Mouse (Mus musculus): Measurements from ENCODE around the gene Gng2. TPM values are rescaled to one million over a fixed set of nuclear protein-coding genes. Genes with fewer than 3 reads are reported as not detected.
A peak's percentile ranks its signal among the peaks of the same experiment; 100 is the strongest.

Gene Gng2
- polyA plus RNA-seq, 1 experiment from 2014 or later: 49.1 TPM

- Histone ChIP-seq H3K4me1 (ENCODE audit: control insufficient read depth, insufficient read depth, low read length) (no peaks in the 10 kb centered on the region), H3K9me3 (ENCODE audit: control insufficient read depth, low read length) (no peaks in the 10 kb centered on the region), H3K4me2 (ENCODE audit: low read depth, low read length) (no peak overlapping the region), H3K9ac (ENCODE audit: low read depth, low read length) (no peak overlapping the region), H3K4me3 (ENCODE audit: low read length) (no peak overlapping the region), H3K27me3 (replicated peaks; ENCODE audit: control insufficient read depth, insufficient read depth, low read length) (no peaks in the 10 kb centered on the region), H3K27ac (ENCODE audit: low read length) (no peak overlapping the region), H3K36me3 (ENCODE audit: control insufficient read depth, insufficient read depth, low read length) (no peaks in the 10 kb centered on the region)
- WGBS: 73% methylated on average over 2 of the region's 2 CpGs
- ATAC-seq: no peak
Observed at GRCm38 (mm10) chr14:19858279-19858678, 119.1 kb downstream of the Gng2 start.

GRCm38 (mm10) chr14:19853471-19853870 lies 124.0 kb downstream of the Gng2 start:
- Histone ChIP-seq H3K36me3 (ENCODE audit: control insufficient read depth, insufficient read depth, low read length) (no peaks in the 10 kb centered on the region), H3K4me2 (ENCODE audit: low read depth, low read length) (no peak overlapping the region), H3K4me3 (ENCODE audit: low read length) (no peak overlapping the region), H3K4me1 (ENCODE audit: control insufficient read depth, insufficient read depth, low read length) (no peaks in the 10 kb centered on the region), H3K9ac (ENCODE audit: low read depth, low read length) (no peak overlapping the region), H3K27me3 (replicated peaks; ENCODE audit: control insufficient read depth, insufficient read depth, low read length) (no peaks in the 10 kb centered on the region), H3K9me3 (ENCODE audit: control insufficient read depth, low read length) (no peaks in the 10 kb centered on the region), H3K27ac (ENCODE audit: low read length) (no peak overlapping the region)
- no peak for ATAC-seq
- 56% methylated on average over 3 of the region's 3 CpGs for WGBS

GRCm38 (mm10) chr14:19839600-19840332 lies 137.7 kb downstream of the Gng2 start:
- Histone ChIP-seq H3K27me3 (replicated peaks; ENCODE audit: control insufficient read depth, insufficient read depth, low read length) (no peaks in the 10 kb centered on the region), H3K27ac (ENCODE audit: low read length) (no peak overlapping the region), H3K9ac (ENCODE audit: low read depth, low read length) (peak overlapping the region; percentile 58), H3K4me3 (ENCODE audit: low read length) (peak overlapping the region; percentile 26), H3K36me3 (ENCODE audit: control insufficient read depth, insufficient read depth, low read length) (no peaks in the 10 kb centered on the region), H3K4me2 (ENCODE audit: low read depth, low read length) (peak overlapping the region; percentile 47), H3K4me1 (ENCODE audit: control insufficient read depth, insufficient read depth, low read length) (no peaks in the 10 kb centered on the region), H3K9me3 (ENCODE audit: control insufficient read depth, low read length) (no peaks in the 10 kb centered on the region)
- ATAC-seq: peak; percentile 31; the same call in 1 of the 2 replicates
- WGBS: 26% methylated on average over 15 of the region's 15 CpGs

GRCm38 (mm10) chr14:19836289-19836688 lies 141.1 kb downstream of the Gng2 start:
- Histone ChIP-seq H3K4me2 (ENCODE audit: low read depth, low read length) (no peak overlapping the region), H3K27me3 (replicated peaks; ENCODE audit: control insufficient read depth, insufficient read depth, low read length) (no peaks in the 10 kb centered on the region), H3K4me1 (ENCODE audit: control insufficient read depth, insufficient read depth, low read length) (no peaks in the 10 kb centered on the region), H3K9me3 (ENCODE audit: control insufficient read depth, low read length) (no peaks in the 10 kb centered on the region), H3K36me3 (ENCODE audit: control insufficient read depth, insufficient read depth, low read length) (no peaks in the 10 kb centered on the region), H3K9ac (ENCODE audit: low read depth, low read length) (no peak overlapping the region), H3K4me3 (ENCODE audit: low read length) (no peak overlapping the region), H3K27ac (ENCODE audit: low read length) (no peak overlapping the region)
- ATAC-seq: no peak
- WGBS: 88% methylated on average over 3 of the region's 3 CpGs

- Histone ChIP-seq H3K9ac (ENCODE audit: low read depth, low read length) (no peak overlapping the region), H3K27ac (ENCODE audit: low read length) (no peak overlapping the region), H3K36me3 (ENCODE audit: control insufficient read depth, insufficient read depth, low read length) (peaks cover 6% of the 10 kb centered on the region), H3K27me3 (replicated peaks; ENCODE audit: control insufficient read depth, insufficient read depth, low read length) (no peaks in the 10 kb centered on the region), H3K4me3 (ENCODE audit: low read length) (no peak overlapping the region), H3K4me1 (ENCODE audit: control insufficient read depth, insufficient read depth, low read length) (peaks cover 8% of the 10 kb centered on the region), H3K4me2 (ENCODE audit: low read depth, low read length) (no peak overlapping the region), H3K9me3 (ENCODE audit: control insufficient read depth, low read length) (peaks cover 3% of the 10 kb centered on the region; the same call in 1 of the 2 replicates)
- no peak for ATAC-seq
- 68% methylated on average over 11 of the region's 11 CpGs for WGBS
Observed at GRCm38 (mm10) chr14:19825481-19825880, 151.9 kb downstream of the Gng2 start.

- WGBS: under 1% methylated on average over 80 of the region's 80 CpGs
- peak; percentile 99 for ATAC-seq
- peak within 1 kb of the TSS; percentile 89 for H3K4me3 ChIP-seq (ENCODE audit: low read length)
- peak within 1 kb of the TSS; percentile 87 for H3K9ac ChIP-seq (ENCODE audit: low read depth, low read length)
- peaks cover 3% of the 10 kb centered on the region; the same call in 1 of the 2 replicates for H3K9me3 ChIP-seq (ENCODE audit: control insufficient read depth, low read length)
- peak within 1 kb of the TSS; percentile 70 for H3K27ac ChIP-seq (ENCODE audit: low read length)
- H3K36me3 ChIP-seq (ENCODE audit: control insufficient read depth, insufficient read depth, low read length): peaks cover 8% of the 10 kb centered on the region
- H3K27me3 ChIP-seq (replicated peaks; ENCODE audit: control insufficient read depth, insufficient read depth, low read length): no peaks in the 10 kb centered on the region
- H3K4me1 ChIP-seq (ENCODE audit: control insufficient read depth, insufficient read depth, low read length): peaks cover 8% of the 10 kb centered on the region
- H3K4me2 ChIP-seq (ENCODE audit: low read depth, low read length): peak within 1 kb of the TSS; percentile 82
Observed at GRCm38 (mm10) chr14:19823321-19824142, 153.9 kb downstream of the Gng2 start, which contains the start of gene Rtraf. TSS of gene Rtraf (minus strand) at chr14:19823824.

Other genes starting within 250 kb of the Gng2 start
- 63.8 and 68.6 TPM in 2 replicates for gene Nid2, start 226.4 kb downstream of the Gng2 start, polyA plus RNA-seq (2015; fragmentation: Nextera tagmentation; extraction: Ambion mirVana)
- gene Rtraf, start 153.8 kb downstream of the Gng2 start, polyA plus RNA-seq (2015; fragmentation: Nextera tagmentation; extraction: Ambion mirVana): 177 and 188 TPM in 2 replicates
- gene Saysd1, start 160.9 kb upstream of the Gng2 start, polyA plus RNA-seq (2015; fragmentation: Nextera tagmentation; extraction: Ambion mirVana): 20.2 and 21.5 TPM in 2 replicates
- 10.7 and 10.9 TPM in 2 replicates for gene Kcnk5, start 204.2 kb upstream of the Gng2 start, polyA plus RNA-seq (2015; fragmentation: Nextera tagmentation; extraction: Ambion mirVana)

All from intestine, embryonic 16.5 days (tissue).